Mouse (Mus musculus): ENCODE measurements around the gene Tymp.

Gene Tymp

DNA sequence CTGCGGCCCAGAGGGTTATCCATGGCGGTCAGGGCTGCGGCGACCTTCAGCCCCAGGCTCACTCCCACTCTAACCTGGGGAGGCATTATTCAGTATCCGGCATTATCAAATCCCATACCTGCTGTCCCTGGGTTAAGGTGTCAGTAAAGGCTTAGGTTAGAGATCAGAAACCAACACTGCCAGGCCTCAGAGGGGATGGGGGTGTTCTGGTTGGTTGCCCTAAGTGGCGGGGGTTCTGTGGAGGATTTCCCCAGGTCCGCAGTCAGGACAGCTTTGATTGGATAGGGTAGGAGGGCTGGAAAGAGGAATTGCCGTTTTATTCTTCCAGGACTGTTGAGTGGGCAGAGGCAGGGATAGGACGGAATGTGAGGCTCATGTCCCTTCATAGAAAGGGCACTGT is 2.5 kb downstream of the Tymp start:
- DNase-seq (ENCODE audit: extremely low read depth, low read depth), result no peak

DNA sequence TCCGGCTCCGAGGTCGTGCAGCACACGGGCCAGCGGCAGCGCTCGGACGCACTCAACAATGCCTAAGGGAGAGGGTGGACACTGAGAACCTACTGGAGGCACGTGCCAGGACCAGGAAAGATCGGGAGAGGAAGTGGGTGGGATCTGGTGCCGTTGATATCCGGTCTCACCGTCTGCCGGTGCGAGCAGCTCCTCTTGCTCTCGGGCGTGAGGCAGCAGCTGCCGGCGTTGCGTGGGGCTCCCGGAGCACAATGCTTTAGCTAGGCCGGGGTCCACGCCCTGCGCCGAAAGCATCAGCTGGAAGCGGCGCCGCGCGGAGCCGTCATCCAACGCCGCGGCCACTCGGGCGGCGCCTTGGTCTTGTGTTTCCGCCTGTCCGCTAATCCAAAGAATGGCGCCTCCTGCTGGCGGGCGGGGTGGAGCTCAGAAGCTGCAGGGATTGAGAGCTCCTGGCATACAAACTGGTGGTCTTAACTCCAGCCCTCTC is 3.0 kb downstream of the Tymp start, which contains the start of gene Sco2:
Gene Sco2, minus strand, starts transcription at position 85 of the 487 bp plus-strand sequence.
- DNase-seq (ENCODE audit: extremely low read depth, low read depth), result peak; percentile 70

DNA sequence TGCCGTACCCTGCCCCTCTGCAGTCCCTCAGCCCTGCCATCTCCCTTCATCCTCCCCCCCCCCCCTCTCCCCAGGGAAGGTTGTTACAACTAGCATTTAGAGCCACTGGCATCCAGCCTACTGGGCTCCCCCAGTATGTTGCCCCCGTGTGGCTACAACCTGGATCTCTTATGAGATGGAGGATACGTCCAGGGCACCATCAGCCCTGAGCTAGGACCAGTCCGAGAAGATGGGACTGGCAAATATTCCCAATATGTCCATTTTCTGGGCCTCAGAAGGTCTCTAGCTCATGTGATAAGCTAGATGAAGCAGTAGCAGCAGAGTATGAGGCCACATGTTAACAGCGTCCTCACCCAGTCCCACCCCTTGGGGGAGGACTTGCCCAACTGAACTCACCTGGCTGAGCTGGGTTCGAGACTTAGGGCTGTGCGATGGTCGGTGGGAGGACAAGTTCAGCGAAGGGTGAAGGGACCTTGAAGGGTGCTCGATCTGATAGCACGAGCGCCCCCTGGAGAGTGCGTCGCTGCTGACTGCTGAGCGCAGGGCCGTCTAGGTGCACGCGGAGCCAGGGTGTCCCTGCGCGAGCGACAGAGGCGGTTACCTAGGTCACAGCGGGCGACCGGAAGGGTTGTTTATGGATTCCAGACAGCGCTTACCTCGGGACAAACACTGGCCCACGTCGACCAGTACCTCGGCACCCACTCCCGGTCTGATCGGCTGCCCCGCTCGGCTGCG is 3.6 kb downstream of the Tymp start:
- peak; percentile 66 for DNase-seq (ENCODE audit: extremely low read depth, low read depth)

DNA sequence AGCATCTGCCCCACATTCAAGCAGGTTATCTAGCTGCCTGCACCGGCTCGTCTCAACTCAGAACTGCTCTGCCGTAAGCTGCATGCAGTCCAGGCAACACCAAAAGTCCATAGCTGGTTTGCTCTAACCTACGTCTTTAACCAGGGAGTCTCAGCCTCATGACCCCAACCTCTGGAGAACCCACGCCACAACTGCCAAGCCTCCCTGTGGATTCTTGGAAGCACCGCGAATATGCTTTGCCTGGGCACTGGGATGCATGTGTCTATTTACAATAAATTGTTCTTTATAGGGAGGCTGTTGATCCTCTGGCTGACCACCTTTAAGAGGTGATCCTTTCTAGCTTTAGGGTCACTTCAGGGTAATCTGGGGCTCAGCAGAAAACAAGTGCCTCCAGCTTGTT is 4.3 kb downstream of the Tymp start:
- DNase-seq (ENCODE audit: extremely low read depth, low read depth), result no peak

DNA sequence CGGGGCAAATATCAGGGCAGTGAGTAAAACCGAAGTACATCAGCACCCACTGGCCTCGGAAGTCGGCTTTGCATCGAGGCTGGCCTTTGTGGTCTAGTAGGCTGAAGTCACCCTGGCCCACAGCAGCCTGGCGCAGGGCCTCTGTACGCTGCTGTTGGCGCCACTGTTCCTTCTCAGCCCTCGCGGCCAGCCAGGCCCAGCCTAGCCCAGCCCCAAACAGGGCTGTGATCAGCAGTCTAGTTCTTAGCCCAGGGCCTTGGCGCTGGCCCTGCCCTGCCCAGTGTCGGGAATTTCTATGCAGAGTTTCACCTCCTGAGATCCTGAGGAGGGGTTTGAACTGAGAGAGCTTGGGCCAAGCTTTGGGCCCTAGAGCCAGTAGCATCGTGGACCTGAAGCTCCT is 4.8 kb downstream of the Tymp start:
- no peak for DNase-seq (ENCODE audit: extremely low read depth, low read depth)

DNA sequence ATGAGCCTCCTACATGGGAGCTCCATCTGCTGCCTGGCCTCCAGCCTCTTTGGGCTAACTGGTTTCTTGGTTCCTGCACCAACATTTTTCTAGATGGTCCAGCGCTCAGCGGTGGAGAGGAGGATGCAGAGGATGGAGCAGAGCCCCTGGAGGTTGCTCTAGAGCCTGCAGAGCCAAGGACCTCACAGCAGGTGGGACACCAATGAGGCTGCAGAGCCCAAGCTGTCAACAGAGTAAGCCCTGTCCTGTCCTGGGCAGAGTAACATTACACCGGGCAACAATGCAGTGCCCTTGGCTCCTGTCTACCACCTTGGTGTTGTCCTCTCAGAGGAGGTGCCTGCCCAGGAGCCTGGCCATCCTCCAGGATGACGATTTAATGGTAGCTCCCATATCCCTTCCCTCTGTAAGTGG is 11.7 kb downstream of the Tymp start:
- DNase-seq (ENCODE audit: extremely low read depth, low read depth), result no peak

DNA sequence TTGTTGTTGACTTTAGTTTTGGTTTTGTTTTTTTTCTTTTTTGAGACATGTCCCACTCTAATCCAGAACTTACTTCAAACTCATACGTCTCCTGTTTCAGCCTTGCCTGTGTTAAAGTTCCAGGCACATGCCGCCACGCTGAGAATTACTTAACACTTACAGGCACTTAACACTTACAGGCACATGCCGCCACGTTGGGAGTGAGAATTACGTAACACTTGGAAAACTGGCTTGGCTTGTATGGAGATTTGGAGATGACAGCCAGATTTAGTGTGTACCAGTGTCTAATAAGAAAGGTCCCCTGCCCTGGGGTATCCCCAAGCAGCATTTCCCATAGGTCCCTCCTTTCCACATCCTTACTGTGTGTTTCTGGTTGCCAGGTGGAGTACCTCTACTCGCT is 13.8 kb downstream of the Tymp start:
- no peak for DNase-seq (ENCODE audit: extremely low read depth, low read depth)

DNA sequence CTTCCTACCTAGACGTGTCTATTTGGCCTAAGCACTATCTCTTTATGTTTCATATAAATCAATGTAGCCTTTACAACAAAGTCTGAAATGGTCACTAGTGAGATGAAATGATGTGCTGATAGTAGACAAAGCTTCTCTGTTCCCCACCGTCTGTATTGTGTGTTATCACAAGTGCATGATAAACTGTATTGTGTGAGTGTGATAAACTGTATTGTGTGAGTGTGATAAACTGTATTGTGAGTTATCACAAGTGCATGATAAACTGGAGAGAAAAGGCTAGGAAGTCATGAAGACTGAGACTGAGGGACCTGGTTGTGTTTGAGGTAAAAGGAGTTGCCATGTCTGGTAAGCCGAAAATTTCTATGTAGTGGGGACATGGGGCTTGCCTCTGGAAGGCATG is 18.1 kb downstream of the Tymp start:
- no peak for DNase-seq (ENCODE audit: extremely low read depth, low read depth)

DNA sequence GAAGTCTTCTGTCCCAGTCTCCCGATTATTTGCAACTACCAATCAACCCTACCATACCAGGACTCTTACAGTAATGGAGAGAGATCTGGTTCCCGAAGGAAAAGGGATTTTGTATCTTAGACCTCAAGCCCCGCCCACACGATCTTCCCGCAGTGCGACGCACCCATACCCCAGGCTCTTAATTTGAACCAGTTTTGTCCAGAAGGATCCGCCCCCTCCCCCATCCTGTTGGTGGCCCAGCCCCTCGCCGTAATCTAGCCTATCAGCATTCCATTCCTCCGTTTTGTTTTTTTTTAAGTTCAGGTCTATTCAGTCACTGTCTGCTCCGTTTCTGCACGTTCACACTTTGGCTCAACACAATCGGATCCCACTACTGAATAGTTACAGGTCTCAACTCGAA is 20.5 kb downstream of the Tymp start:
- peak; percentile 90 for DNase-seq (ENCODE audit: extremely low read depth, low read depth)

DNA sequence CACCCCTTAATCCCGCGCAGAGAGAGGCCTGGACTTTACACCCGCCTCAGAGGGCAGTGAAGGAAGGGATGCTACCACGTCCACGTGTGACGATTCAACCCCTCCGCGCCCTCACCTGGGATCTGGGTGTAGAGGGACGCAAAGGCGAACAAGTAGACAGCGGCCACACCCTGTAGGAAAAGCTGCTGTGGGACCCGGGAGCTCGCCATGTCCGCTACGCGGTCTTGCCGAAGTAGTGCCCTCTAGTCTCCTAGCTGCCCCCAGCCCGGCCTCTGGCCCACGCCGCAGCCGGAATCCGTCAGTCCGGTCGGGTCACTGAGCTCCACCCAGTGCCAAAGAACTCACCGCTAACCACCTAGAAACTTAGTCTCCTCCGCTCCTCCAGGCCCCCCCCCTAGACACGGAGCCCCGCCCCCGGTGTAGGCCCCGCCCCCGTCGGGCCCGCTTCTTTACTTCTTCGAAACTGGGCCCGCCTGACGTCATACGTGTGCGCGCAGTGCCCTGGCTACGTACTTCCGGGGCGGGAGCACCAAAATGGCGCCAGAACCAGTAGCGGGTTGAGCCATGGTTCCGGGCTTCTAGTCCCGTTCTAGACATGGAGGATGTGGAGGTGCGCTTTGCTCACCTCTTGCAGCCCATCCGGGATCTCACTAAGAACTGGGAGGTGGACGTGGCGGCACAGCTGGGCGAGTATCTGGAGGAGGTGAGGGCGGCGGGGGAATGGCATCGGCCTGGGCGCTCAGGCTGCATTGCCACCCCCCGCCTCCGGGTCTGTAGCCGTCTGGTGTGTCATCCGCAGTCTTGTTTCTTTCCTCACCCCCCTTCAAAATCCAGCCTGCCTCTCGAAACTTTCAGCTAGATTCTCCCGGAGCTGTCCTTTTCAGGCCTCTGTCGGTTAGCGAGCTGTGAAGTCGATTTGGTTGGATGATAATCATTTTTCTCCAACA is 21.3 kb downstream of the Tymp start, which contains the start of the genes Lmf2 and Ncaph2:
Gene Lmf2, minus strand, starts transcription at position 419 of the 947 bp plus-strand sequence.
Gene Ncaph2, plus strand, starts transcription at position 479 of the 947 bp plus-strand sequence.
- peak; percentile 74 for DNase-seq (ENCODE audit: extremely low read depth, low read depth)

DNA sequence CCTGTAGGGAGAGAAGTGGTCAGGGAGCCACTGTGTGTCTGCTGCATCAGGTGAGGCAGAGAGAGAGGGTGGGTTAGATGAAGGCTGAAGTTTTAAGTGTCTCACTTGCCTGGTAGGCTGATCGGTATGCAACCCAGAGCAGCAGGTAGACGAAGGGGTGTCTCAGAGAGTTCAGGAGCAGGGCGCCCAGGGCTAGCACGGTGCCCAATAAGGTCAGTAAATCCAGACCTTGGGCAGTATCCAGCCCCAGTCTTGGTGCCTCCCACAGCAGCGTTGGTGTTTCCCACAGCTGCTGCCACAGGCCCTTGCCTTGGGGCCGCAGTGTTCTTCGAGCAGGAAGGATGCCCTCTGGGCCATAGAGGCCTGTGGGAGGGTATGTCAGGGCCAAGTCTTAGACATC is 22.4 kb downstream of the Tymp start:
- DNase-seq (ENCODE audit: extremely low read depth, low read depth), result no peak

DNA sequence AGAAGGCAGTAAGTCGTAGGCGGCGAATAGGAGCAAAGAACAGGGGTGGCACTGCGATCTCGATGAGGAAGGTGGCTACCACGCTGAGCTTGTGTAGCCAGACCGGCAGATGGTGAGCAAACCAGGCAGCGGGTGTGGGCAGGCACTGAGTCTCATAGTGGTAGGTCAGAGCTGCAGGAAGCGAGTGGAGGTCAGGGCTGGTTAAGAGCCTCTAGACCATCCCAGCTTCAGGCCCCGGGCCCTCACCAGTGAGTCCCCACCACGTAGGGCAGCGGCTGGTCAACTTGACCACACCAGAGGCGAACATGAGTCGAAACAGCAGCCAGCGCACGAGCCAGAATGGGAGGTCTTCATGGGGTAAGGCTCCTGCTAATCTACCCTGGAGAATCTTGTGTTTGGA is 23.0 kb downstream of the Tymp start:
- DNase-seq (ENCODE audit: extremely low read depth, low read depth), result no peak

DNA sequence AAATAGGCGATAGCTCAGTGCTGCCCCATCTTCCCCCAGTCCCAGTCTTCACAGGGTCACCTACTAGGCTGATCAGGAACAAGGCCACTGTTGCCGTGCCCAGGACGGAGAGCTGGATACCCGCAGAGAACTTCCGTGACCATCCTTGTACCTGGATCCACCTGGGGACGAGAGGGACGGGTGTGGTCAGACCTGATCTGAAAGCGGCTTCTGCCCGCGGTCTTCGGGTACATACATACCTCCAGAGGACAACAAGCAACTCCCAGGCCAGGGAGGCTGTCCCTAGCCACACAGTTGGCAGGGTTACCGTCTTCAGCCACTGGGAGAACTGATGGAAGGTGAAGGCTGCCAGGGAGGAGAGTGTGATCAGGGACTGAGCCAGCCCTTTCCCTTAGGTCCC is 24.0 kb downstream of the Tymp start:
- no peak for DNase-seq (ENCODE audit: extremely low read depth, low read depth)

DNA sequence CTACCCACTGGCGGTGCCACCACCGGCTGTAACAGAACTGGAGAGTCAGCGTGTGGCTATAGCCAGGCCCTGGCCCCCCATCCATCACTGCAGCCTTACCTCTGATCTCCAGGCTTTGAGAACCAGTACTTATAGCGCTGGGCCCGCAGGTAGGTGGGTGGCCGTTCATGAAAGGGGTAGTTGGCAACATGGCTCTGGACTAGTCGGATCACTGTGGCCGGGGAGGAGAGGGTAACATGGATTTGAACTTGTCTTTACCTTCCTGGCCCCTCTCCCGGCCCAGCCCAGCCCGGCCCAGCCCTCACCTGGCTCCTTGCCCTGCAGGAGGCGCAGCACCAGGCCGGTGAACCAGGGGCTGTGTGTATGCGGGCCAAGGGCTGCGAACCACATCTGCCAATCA is 24.8 kb downstream of the Tymp start:
- DNase-seq (ENCODE audit: extremely low read depth, low read depth), result no peak

DNA sequence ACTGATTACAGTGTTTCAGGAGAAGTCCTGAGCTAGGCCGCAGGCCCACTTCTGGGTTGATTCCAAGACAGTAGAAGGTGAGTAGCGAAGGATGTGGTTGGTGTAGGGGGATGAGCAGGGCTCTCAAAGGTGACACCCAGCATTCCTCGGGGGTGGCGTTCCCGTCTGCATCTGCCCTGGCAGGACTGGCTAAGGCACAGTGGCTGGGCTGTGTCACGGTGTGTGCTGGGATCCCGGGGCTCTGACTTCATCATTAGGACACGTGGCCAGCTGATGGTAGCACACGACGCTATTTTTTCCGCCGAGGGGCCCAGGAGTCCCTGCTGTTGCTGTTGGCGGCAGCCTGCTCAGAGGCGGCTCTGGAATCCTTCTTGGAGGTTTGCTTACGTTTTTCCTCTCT is 25.5 kb downstream of the Tymp start:
- no peak for DNase-seq (ENCODE audit: extremely low read depth, low read depth)

DNA sequence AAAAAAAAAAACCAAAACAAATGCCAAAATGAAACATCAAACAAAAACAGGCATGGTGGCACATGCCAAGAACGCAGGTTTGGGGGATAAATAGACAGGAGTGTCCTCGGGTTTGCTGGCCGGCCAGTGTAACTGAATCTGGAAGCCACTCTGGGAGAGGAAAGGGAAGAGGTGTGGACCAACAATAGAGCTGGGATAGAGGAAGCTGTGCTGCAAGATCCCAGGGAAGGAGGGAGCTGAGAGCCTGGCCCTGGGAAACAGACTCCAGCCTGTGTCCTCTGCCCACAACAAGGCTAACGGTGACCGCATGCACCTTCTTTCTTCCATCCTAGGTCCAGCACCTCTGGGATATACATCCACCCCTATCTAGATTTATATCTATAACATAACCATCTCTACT is 26.4 kb downstream of the Tymp start:
- DNase-seq (ENCODE audit: extremely low read depth, low read depth), result no peak

DNA sequence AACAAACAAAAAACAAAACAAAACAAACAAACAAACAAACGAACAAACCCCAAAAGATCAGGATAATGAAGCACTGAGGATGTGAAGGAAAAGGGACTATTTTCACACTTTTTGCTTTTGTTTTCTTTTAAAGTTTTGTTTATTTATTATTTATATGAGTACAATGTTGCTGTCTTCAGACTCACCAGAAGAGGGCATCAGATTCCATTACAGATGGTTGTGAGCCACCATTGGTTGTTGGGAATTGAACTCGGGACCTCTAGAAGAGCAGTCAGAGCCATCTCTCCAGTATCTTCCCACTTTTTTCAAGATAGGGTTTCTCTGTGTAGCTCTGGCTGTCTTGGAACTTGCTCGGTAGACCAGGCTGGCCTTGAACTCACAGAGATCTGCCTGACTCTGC is 33.5 kb downstream of the Tymp start:
- no peak for DNase-seq (ENCODE audit: extremely low read depth, low read depth)

DNA sequence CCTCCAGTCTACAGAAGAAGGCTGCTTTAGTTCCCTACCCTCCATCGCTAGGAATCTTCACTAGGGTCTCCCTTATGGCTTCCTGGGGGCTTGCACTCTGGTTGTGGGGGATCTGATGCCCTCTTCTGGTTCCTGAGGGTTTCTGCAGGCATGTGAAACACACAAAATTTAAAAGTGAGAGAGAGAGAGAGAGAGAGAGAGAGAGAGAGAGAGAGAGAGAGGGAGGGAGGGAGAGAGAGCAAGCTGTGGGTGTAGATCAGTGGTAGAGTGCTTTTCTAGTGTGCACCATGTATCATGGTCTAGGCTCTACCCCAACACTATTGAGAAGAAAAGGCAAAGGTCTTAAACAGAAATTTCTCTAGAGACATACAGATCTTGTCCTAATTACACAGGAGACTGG is 35.2 kb downstream of the Tymp start:
- no peak for DNase-seq (ENCODE audit: extremely low read depth, low read depth)

DNA sequence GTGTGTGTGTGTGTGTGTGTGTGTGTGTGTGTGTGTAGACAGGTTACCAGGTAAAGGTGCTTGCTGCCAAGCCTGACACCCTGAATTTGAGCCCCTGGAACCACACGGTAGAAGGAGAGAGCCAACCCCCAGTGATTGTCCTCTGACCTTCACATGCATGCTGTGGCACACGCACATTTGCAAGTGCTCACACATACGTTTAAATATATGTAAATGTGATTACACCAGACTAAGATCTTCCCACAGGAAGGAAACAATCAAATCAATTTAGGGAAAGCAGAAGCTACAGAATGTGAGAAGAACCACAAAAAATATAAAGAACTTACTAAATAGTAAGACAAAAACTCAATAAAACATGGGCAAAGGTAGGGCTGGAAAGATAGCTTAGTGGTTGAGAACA is 36.7 kb downstream of the Tymp start:
- no peak for DNase-seq (ENCODE audit: extremely low read depth, low read depth)

DNA sequence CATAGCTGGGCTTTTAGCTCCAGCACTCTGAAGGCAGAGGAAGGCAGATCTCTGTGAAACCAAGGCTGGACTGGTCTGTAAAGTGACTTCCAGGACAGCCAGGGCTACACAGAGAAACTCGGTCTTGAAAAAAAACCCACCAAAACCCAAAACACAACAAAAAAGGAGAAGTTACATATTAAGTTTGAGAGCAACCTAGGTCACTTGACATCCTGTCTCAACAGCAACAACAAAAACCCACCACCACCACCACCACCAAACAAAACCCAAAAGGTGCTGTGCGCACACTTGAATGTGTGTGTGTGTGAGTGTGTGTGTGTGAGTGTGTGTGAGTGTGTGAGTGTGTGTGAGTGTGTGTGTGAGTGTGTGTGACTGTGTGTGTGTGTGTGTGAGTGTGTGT is 37.1 kb downstream of the Tymp start:
- DNase-seq (ENCODE audit: extremely low read depth, low read depth), result no peak

DNA sequence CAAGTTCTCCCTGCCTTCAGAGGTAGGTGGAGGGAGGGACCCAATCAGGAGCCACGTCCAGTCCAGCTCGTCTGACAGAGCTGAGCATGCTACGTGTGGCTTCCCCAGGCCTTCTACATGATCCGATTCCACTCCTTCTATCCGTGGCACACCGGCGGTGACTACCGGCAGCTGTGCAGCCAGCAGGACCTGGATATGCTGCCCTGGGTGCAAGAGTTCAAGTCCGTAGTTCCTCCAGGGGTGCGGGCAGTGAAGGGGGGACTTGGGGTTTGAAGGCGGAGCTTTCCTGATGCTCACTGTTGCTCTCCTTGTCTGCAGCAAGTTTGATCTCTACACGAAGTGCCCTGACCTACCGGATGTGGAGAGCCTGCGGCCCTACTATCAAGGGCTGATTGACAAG is 40.4 kb downstream of the Tymp start:
- no peak for DNase-seq (ENCODE audit: extremely low read depth, low read depth)

Data from MEL-GATA-1-ER (cell line).